Mouse (Mus musculus) kidney, embryonic 15.5 days (tissue): ENCODE results near the gene Il10ra. TPM values are rescaled to one million over a fixed set of nuclear protein-coding genes. Genes with fewer than 3 reads are reported as not detected.

Source experiments
- ATAC-seq: fragments of 200-750 bp; cut with Nextera tagmentation; replicated peaks from 2 replicates; pipeline ENCODE4 v1.8.0; 2017; ENCODE audit warnings: moderate TSS enrichment; ENCODE audit not compliant: low FRiP score
- H3K27ac ChIP-seq: fragments of 300-500 bp; sonication (generic); 2 replicates; pipeline ENCODE4 v1.5.1; 2015; ENCODE audit warnings: mild to moderate bottlenecking, inconsistent platforms
- H3K27me3 ChIP-seq: fragments of 300-500 bp; sonication (generic); 2 replicates; pipeline ENCODE4 v1.6.1; 2015; ENCODE audit warnings: inconsistent platforms
- H3K36me3 ChIP-seq: fragments of 300-500 bp; sonication (generic); 2 replicates; pipeline ENCODE4 v1.6.1; 2015; ENCODE audit warnings: inconsistent platforms
- H3K4me1 ChIP-seq: fragments of 300-500 bp; sonication (generic); 2 replicates; pipeline ENCODE4 v1.6.1; 2015; ENCODE audit warnings: inconsistent platforms
- H3K4me2 ChIP-seq: fragments of 300-500 bp; sonication (generic); 2 replicates; pipeline ENCODE4 v1.6.1; 2015; ENCODE audit warnings: moderate library complexity, mild to moderate bottlenecking, inconsistent platforms
- H3K4me3 ChIP-seq: fragments of 300-500 bp; sonication (generic); replicated peaks from 2 replicates; pipeline ENCODE4 v1.5.1; 2015; ENCODE audit warnings: mild to moderate bottlenecking, inconsistent platforms
- H3K9ac ChIP-seq: fragments of 300-500 bp; sonication (generic); 2 replicates; pipeline ENCODE4 v1.6.1; 2015; ENCODE audit warnings: mild to moderate bottlenecking, inconsistent platforms
- H3K9me3 ChIP-seq: fragments of 300-500 bp; sonication (generic); replicated peaks from 2 replicates; pipeline ENCODE4 v1.6.1; 2016; ENCODE audit warnings: inconsistent platforms
- WGBS: fragments of 180-500 bp; shearing (Covaris S2); methylation state at CpG from one replicate; pipeline ENCODE4 v1.1.7; 2015; ENCODE audit warnings: mixed read lengths; 5-methylcytosine and 5-hydroxymethylcytosine counted together
- polyA plus RNA-seq: library from polyadenylated mRNA; unstranded; fragments of >200 nt; fragmentation: Nextera tagmentation; extraction: Ambion mirVana; gene quantifications from 2 replicates; pipeline ENCODE4 v1.2.1, GENCODE M21; 2015

The Il10ra gene
- polyA plus RNA-seq, 1 experiment from 2014 or later, result 1.2 TPM

DNA sequence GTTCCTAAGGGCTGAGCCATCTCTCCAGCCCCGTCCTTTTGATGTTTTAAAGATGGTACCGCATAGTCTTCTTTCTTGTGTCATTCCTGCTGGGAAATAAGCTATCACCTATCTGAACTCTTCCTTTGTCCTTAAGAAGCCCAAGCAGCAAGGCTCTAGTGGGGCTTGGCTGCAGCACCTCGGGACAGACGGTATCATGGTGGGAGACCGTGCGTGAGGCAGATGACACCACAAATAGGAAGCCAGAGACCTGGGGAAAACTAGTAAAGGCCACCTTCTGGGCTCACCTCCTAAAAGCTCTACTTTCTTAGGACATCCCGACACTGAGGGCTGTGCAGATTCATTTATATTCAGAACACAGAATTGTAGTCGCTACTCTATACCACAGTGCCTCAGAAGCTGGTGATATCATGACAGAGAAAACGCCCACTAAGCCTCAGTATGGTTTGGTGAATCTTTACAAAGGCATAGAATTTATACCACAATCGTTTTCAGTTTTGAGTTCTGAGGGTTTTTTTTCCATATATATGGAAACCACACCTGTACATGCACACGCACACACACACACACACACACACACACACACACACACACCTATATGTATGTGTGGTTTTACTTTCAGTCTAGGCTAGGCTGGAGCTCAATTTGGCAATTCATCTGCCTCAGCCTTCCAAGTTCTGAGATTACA, 22.7 kb upstream of the Il10ra start:
- no peak for ATAC-seq
- H3K36me3 ChIP-seq, result no peaks in the 10 kb centered on the region
- H3K9me3 ChIP-seq, result no peaks in the 10 kb centered on the region
- H3K9ac ChIP-seq, result no peak overlapping the region
- no peak overlapping the region for H3K27ac ChIP-seq
- H3K4me1 ChIP-seq, result no peaks in the 10 kb centered on the region
- WGBS, result 84% methylated on average over 11 of the region's 11 CpGs
- no peak overlapping the region for H3K4me3 ChIP-seq
- no peak overlapping the region for H3K4me2 ChIP-seq
- no peaks in the 10 kb centered on the region for H3K27me3 ChIP-seq

GRCm38 (mm10) chr9:45282466-45282865, 13.5 kb upstream of the Il10ra start:
- no peak overlapping the region for H3K27ac ChIP-seq
- no peak overlapping the region for H3K4me3 ChIP-seq
- no peaks in the 10 kb centered on the region for H3K36me3 ChIP-seq
- 84% methylated on average over 5 of the region's 5 CpGs for WGBS
- no peaks in the 10 kb centered on the region for H3K27me3 ChIP-seq
- H3K4me1 ChIP-seq, result no peaks in the 10 kb centered on the region
- H3K9me3 ChIP-seq, result no peaks in the 10 kb centered on the region
- no peak for ATAC-seq
- H3K4me2 ChIP-seq, result no peak overlapping the region
- H3K9ac ChIP-seq, result no peak overlapping the region

DNA sequence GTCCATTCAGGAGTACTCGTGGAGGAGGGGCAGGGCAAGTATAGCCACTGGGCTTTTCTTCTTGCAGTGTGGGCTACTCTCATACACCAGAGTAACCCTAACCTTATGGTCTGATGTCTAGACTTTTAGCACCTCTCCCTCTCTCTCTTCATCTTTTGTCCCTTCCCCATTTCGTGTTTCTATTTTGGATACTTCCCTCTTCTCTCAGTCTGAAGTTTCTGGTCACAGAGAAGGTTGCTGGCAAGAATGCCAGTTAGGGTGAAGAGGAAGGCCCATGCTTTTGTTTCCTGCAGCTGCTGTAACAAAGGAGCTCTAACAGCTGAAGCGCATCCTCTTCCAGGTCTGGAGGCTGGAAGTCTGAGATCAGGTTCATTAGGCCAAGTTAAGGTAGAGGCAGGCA, 11.9 kb upstream of the Il10ra start:
- no peak for ATAC-seq
- no peak overlapping the region for H3K4me2 ChIP-seq
- H3K9ac ChIP-seq, result no peak overlapping the region
- H3K4me3 ChIP-seq, result no peak overlapping the region
- H3K27ac ChIP-seq, result no peak overlapping the region
- H3K36me3 ChIP-seq, result no peaks in the 10 kb centered on the region
- 90% methylated on average over 3 of the region's 3 CpGs for WGBS
- H3K27me3 ChIP-seq, result no peaks in the 10 kb centered on the region
- H3K4me1 ChIP-seq, result no peaks in the 10 kb centered on the region
- H3K9me3 ChIP-seq, result no peaks in the 10 kb centered on the region

GRCm38 (mm10) chr9:45280059-45280458, 11.1 kb upstream of the Il10ra start:
- WGBS, result 74% methylated on average over 3 of the region's 3 CpGs
- no peaks in the 10 kb centered on the region for H3K9me3 ChIP-seq
- no peak overlapping the region for H3K4me2 ChIP-seq
- ATAC-seq, result no peak
- no peak overlapping the region for H3K9ac ChIP-seq
- H3K27ac ChIP-seq, result no peak overlapping the region
- no peaks in the 10 kb centered on the region for H3K36me3 ChIP-seq
- H3K27me3 ChIP-seq, result no peaks in the 10 kb centered on the region
- no peaks in the 10 kb centered on the region for H3K4me1 ChIP-seq
- no peak overlapping the region for H3K4me3 ChIP-seq

- H3K27me3 ChIP-seq, result peaks cover 18% of the 10 kb centered on the region
- 95% methylated on average over 2 of the region's 2 CpGs for WGBS
- no peaks in the 10 kb centered on the region for H3K4me1 ChIP-seq
- no peak overlapping the region for H3K4me2 ChIP-seq
- no peak overlapping the region for H3K9ac ChIP-seq
- no peak overlapping the region for H3K4me3 ChIP-seq
- no peaks in the 10 kb centered on the region for H3K36me3 ChIP-seq
- no peak overlapping the region for H3K27ac ChIP-seq
- no peaks in the 10 kb centered on the region for H3K9me3 ChIP-seq
- no peak for ATAC-seq
Measured at GRCm38 (mm10) chr9:45274635-45275034, 5.7 kb upstream of the Il10ra start.

DNA sequence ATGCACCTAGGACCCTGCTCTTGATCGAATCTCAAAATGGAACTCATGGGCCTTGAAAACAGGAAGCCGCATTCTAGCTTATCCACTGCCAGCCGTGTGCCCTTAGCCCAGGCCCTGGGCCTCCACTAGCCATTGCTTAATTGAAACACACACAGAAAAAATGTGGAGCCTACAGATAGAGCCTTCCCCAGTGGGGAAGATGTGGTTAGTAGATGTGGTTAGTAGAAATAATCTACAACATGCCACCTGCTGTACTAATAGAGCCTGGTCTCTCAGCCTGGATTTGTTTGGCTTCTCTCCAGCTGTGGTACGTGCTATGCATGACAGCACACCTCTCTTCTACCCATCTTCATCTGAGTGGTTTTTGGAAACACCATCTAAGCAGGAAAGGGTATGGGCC, 5.3 kb upstream of the Il10ra start:
- no peak overlapping the region for H3K9ac ChIP-seq
- H3K4me3 ChIP-seq, result no peak overlapping the region
- H3K4me2 ChIP-seq, result no peak overlapping the region
- H3K36me3 ChIP-seq, result no peaks in the 10 kb centered on the region
- no peaks in the 10 kb centered on the region for H3K4me1 ChIP-seq
- no peaks in the 10 kb centered on the region for H3K9me3 ChIP-seq
- ATAC-seq, result no peak
- peaks cover 23% of the 10 kb centered on the region for H3K27me3 ChIP-seq
- WGBS, result 81% methylated on average over 4 of the region's 4 CpGs
- H3K27ac ChIP-seq, result no peak overlapping the region

GRCm38 (mm10) chr9:45272213-45272612, 3.3 kb upstream of the Il10ra start:
- H3K9me3 ChIP-seq, result no peaks in the 10 kb centered on the region
- ATAC-seq, result no peak
- 58% methylated on average over 5 of the region's 5 CpGs for WGBS
- no peak overlapping the region for H3K9ac ChIP-seq
- H3K36me3 ChIP-seq, result no peaks in the 10 kb centered on the region
- peaks cover 43% of the 10 kb centered on the region for H3K27me3 ChIP-seq
- H3K4me2 ChIP-seq, result no peak overlapping the region
- peaks cover 9% of the 10 kb centered on the region for H3K4me1 ChIP-seq
- no peak overlapping the region for H3K4me3 ChIP-seq
- H3K27ac ChIP-seq, result no peak overlapping the region

- peaks cover 45% of the 10 kb centered on the region for H3K27me3 ChIP-seq
- H3K9me3 ChIP-seq, result no peaks in the 10 kb centered on the region
- WGBS, result 52% methylated on average over 4 of the region's 4 CpGs
- H3K27ac ChIP-seq, result no peak overlapping the region
- 0 out of 2 replicates have a peak overlapping the region, but pooled peaks have one; percentile 74 for H3K4me2 ChIP-seq
- H3K9ac ChIP-seq, result no peak overlapping the region
- peaks cover 9% of the 10 kb centered on the region for H3K4me1 ChIP-seq
- no peaks in the 10 kb centered on the region for H3K36me3 ChIP-seq
- H3K4me3 ChIP-seq, result no peak overlapping the region
- ATAC-seq, result no peak
Measured at GRCm38 (mm10) chr9:45268079-45268478, 870 bp downstream of the Il10ra start.

DNA sequence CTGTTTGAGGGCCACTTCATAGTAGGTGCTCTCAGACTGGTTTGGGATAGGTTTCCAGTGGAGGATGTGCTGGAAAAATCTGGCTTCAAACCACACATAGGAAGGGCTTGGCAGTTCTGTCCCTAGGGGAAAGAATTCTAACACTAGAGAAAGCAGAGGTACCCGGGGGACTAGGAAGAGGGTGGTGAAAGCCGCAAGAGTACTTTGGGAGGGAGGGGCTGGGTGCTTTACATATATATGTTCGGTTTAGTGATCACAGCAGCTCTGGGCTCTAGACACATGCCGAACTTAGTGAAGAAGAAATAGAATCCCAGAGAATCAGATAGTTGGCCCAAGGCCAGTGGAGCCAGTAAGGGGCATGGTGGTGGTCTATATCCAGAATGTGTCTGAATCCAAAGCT, 1.9 kb downstream of the Il10ra start:
- Histone ChIP-seq H3K9ac (no peak overlapping the region), H3K36me3 (no peaks in the 10 kb centered on the region), H3K4me3 (no peak overlapping the region), H3K4me1 (peaks cover 9% of the 10 kb centered on the region), H3K27me3 (peaks cover 45% of the 10 kb centered on the region), H3K9me3 (no peaks in the 10 kb centered on the region), H3K27ac (no peak overlapping the region), H3K4me2 (no peak overlapping the region)
- no peak for ATAC-seq
- 85% methylated on average over 4 of the region's 4 CpGs for WGBS

GRCm38 (mm10) chr9:45261872-45262271, 7.1 kb downstream of the Il10ra start:
- ATAC-seq, result no peak
- WGBS, result 63% methylated on average over 5 of the region's 5 CpGs
- no peaks in the 10 kb centered on the region for H3K36me3 ChIP-seq
- no peaks in the 10 kb centered on the region for H3K4me1 ChIP-seq
- H3K27me3 ChIP-seq, result peaks cover 5% of the 10 kb centered on the region
- H3K27ac ChIP-seq, result no peak overlapping the region
- no peak overlapping the region for H3K4me2 ChIP-seq
- H3K4me3 ChIP-seq, result no peak overlapping the region
- H3K9me3 ChIP-seq, result no peaks in the 10 kb centered on the region
- no peak overlapping the region for H3K9ac ChIP-seq

GRCm38 (mm10) chr9:45261466-45261865, 7.5 kb downstream of the Il10ra start:
- 63% methylated on average over 4 of the region's 4 CpGs for WGBS
- Histone ChIP-seq H3K4me3 (no peak overlapping the region), H3K9ac (no peak overlapping the region), H3K27ac (no peak overlapping the region), H3K36me3 (no peaks in the 10 kb centered on the region), H3K4me2 (no peak overlapping the region), H3K4me1 (no peaks in the 10 kb centered on the region), H3K9me3 (no peaks in the 10 kb centered on the region), H3K27me3 (peaks cover 5% of the 10 kb centered on the region)
- ATAC-seq, result no peak

DNA sequence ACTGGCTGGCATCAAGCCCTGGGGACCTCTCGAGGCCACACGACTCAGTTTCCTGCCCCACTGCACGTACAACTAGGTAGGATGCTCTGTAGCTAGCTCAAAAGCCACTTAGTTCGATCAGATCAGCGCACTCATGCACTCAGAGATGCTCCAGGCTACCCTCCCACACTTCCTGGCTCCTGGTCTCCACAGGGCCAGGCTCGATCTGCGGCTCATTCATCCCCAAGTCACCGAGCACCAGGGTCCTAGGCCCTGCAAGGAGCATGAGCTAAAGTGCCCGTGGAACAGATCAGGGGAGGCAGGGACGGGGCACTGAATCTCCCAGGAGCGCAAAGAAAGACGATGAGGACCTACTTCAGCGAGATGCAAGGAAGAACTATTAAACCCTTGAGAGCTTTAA, 9.9 kb downstream of the Il10ra start:
- H3K36me3 ChIP-seq, result no peaks in the 10 kb centered on the region
- no peaks in the 10 kb centered on the region for H3K9me3 ChIP-seq
- 0 out of 2 replicates have a peak, but pooled peaks cover 2% of the 10 kb centered on the region for H3K27me3 ChIP-seq
- no peak overlapping the region for H3K9ac ChIP-seq
- H3K4me2 ChIP-seq, result no peak overlapping the region
- H3K4me1 ChIP-seq, result no peaks in the 10 kb centered on the region
- H3K27ac ChIP-seq, result no peak overlapping the region
- no peak overlapping the region for H3K4me3 ChIP-seq
- 73% methylated on average over 13 of the region's 13 CpGs for WGBS
- no peak for ATAC-seq

- no peak overlapping the region for H3K4me3 ChIP-seq
- H3K4me1 ChIP-seq, result no peaks in the 10 kb centered on the region
- no peaks in the 10 kb centered on the region for H3K36me3 ChIP-seq
- H3K27ac ChIP-seq, result no peak overlapping the region
- no peak overlapping the region for H3K4me2 ChIP-seq
- H3K27me3 ChIP-seq, result 0 out of 2 replicates have a peak, but pooled peaks cover 2% of the 10 kb centered on the region
- H3K9ac ChIP-seq, result no peak overlapping the region
- no peaks in the 10 kb centered on the region for H3K9me3 ChIP-seq
- ATAC-seq, result no peak
- 94% methylated on average over 5 of the region's 5 CpGs for WGBS
Measured at GRCm38 (mm10) chr9:45255967-45256366, 13.0 kb downstream of the Il10ra start.
